Mouse (Mus musculus) C2C12 (cell line): Measurements from ENCODE around the gene Gas6.

Experiments used
- CTCF ChIP-seq: IDR thresholded peaks from one replicate; pipeline ENCODE4 v1.5.1; 2011; ENCODE audit not compliant: control insufficient read depth, insufficient read depth, insufficient read length
- MAX ChIP-seq: IDR thresholded peaks from one replicate; pipeline ENCODE4 v1.6.1; 2011; ENCODE audit warnings: mild to moderate bottlenecking, control low read depth
- MYOD1 ChIP-seq: IDR thresholded peaks from one replicate; pipeline ENCODE4 v1.6.1; 2011; ENCODE audit warnings: low read depth; ENCODE audit not compliant: control insufficient read depth, insufficient read length
- MYOG ChIP-seq: IDR thresholded peaks from one replicate; pipeline ENCODE4 v1.6.1; 2011; ENCODE audit not compliant: control insufficient read depth, insufficient read length; ENCODE audit errors: extremely low read depth
- USF1 ChIP-seq: IDR thresholded peaks from one replicate; pipeline ENCODE4 v1.6.1; 2011; ENCODE audit warnings: low read depth, mild to moderate bottlenecking, control low read depth, moderate library complexity

- no peak for TF ChIP-seq CTCF
- TF ChIP-seq USF1: no peak
- no peak for TF ChIP-seq MAX
- TF ChIP-seq MYOG: no peak
- TF ChIP-seq MYOD1: no peak
Observed at GRCm38 (mm10) chr8:13516728-13517127, 22.4 kb upstream of the Gas6 start.
